Mouse (Mus musculus): ENCODE data around the gene Gsdma2. TPM values are rescaled to one million over a fixed set of nuclear protein-coding genes. Genes with fewer than 3 reads are reported as not detected.

Gene Gsdma2
- polyA plus RNA-seq (2015; fragmentation: Illumina TruSeq; extraction: RNeasy Lipid Tissue Mini Kit (QIAGEN cat#74804); ENCODE audit: insufficient read depth, low read depth, low replicate concordance), result not detected

DNA sequence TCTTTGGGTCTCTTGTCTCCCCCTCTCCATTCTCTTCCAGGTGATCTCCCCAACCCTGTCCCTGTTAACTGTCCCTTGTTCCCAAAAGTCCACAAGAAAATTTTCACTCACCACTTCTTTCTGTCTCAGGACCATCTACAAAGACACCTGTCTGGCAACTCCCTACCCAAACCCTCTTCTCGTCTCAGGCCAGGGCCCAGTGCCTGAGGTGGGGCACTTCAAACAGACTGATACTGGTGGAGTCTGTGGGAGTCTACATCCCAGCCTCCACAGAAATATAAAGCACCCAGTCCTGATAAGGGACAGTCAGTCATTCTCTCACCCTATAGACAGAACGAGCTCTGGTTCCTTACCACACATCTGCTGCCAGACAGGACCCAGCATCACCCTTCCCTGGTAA, at the start of gene Gsdma2:
Gene Gsdma2, plus strand, starts transcription at position 301 of the 400 bp plus-strand sequence.

GRCm38 (mm10) chr11:98597991-98598390, 48.6 kb upstream of the Gsdma2 start, which contains the start of gene Lrrc3c:
Lrrc3c (plus strand) TSS chr11:98598291.

DNA sequence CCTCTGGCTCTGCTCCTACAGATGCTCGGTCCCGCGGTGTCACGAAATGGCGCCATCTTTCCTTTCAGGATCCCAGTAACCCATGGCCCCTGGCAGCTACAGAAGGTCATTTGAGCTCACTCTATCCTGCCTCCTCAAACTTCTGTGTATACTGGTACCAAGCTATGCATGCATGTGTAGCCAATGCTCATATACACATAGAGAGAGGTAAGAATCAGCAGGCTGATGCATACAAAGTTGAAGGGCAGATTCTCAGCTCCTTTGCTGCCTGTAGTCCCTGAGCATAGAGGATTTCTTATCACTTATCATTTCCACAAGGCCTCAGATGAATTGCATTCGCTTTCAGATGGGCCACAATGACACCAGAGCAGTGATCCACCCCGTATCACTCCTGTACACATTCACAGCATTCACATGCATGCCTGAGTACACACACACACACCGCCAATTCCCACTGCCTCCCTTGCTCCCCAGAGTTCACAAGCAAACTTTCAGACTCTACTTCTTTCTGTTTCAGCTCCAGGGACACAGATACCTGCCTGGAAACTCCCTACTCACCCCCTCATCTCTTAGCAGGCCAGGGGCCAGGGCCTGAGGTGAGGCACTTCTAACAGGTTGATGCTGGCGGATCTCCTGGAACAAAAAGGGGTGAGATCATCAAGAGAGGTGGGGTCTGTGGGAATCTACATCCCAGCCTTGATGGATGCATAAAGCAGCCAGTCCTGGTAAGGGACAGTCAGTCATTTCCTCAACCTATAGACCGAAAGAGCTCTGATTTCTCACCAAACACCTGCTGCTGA, 20.7 kb upstream of the Gsdma2 start, which contains the start of the genes Gm12355 and Gsdma3:
Gene Gm12355, minus strand, starts transcription at position 51 of the 800 bp plus-strand sequence.
Gene Gsdma3, plus strand, starts transcription at position 750 of the 800 bp plus-strand sequence.

GRCm38 (mm10) chr11:98664091-98664490, 17.5 kb downstream of the Gsdma2 start, which contains the start of gene Gsdma:
Gsdma (plus strand) TSS chr11:98664351.

GRCm38 (mm10) chr11:98681786-98682745, 35.5 kb downstream of the Gsdma2 start, which contains the start of gene Psmd3:
Psmd3 (plus strand) TSS chr11:98682554.

GRCm38 (mm10) chr11:98701213-98701670, 54.7 kb downstream of the Gsdma2 start, which contains the start of gene Csf3:
Csf3 (plus strand) TSS chr11:98701263.

Other genes starting within 250 kb of the Gsdma2 start
- gene Pgap3, start 246.3 kb upstream of the Gsdma2 start, polyA plus RNA-seq (2015; fragmentation: Illumina TruSeq; extraction: RNeasy Lipid Tissue Mini Kit (QIAGEN cat#74804); ENCODE audit: insufficient read depth, low read depth, low replicate concordance), result 1.7 TPM
- gene Erbb2, start 234.3 kb upstream of the Gsdma2 start, polyA plus RNA-seq (2015; fragmentation: Illumina TruSeq; extraction: RNeasy Lipid Tissue Mini Kit (QIAGEN cat#74804); ENCODE audit: insufficient read depth, low read depth, low replicate concordance), result 2.3 TPM
- gene Mien1, start 207.8 kb upstream of the Gsdma2 start, polyA plus RNA-seq (2015; fragmentation: Illumina TruSeq; extraction: RNeasy Lipid Tissue Mini Kit (QIAGEN cat#74804); ENCODE audit: insufficient read depth, low read depth, low replicate concordance), result 33.4 TPM
- gene Grb7, start 200.4 kb upstream of the Gsdma2 start, polyA plus RNA-seq (2015; fragmentation: Illumina TruSeq; extraction: RNeasy Lipid Tissue Mini Kit (QIAGEN cat#74804); ENCODE audit: insufficient read depth, low read depth, low replicate concordance), result 7.3 TPM
- 1.4 TPM for gene Ikzf3, start 100.7 kb upstream of the Gsdma2 start, polyA plus RNA-seq (2015; fragmentation: Illumina TruSeq; extraction: RNeasy Lipid Tissue Mini Kit (QIAGEN cat#74804); ENCODE audit: insufficient read depth, low read depth, low replicate concordance)
- gene Zpbp2, start 95.7 kb upstream of the Gsdma2 start, polyA plus RNA-seq (2015; fragmentation: Illumina TruSeq; extraction: RNeasy Lipid Tissue Mini Kit (QIAGEN cat#74804); ENCODE audit: insufficient read depth, low read depth, low replicate concordance), result not detected
- 17.3 TPM for gene Ormdl3, start 59.4 kb upstream of the Gsdma2 start, polyA plus RNA-seq (2015; fragmentation: Illumina TruSeq; extraction: RNeasy Lipid Tissue Mini Kit (QIAGEN cat#74804); ENCODE audit: insufficient read depth, low read depth, low replicate concordance)
- not detected for gene Lrrc3c, start 48.5 kb upstream of the Gsdma2 start, polyA plus RNA-seq (2015; fragmentation: Illumina TruSeq; extraction: RNeasy Lipid Tissue Mini Kit (QIAGEN cat#74804); ENCODE audit: insufficient read depth, low read depth, low replicate concordance)
- gene Gm12355, start 21.1 kb upstream of the Gsdma2 start, polyA plus RNA-seq (2015; fragmentation: Illumina TruSeq; extraction: RNeasy Lipid Tissue Mini Kit (QIAGEN cat#74804); ENCODE audit: insufficient read depth, low read depth, low replicate concordance), result not detected
- not detected for gene Gsdma3, start 20.4 kb upstream of the Gsdma2 start, polyA plus RNA-seq (2015; fragmentation: Illumina TruSeq; extraction: RNeasy Lipid Tissue Mini Kit (QIAGEN cat#74804); ENCODE audit: insufficient read depth, low read depth, low replicate concordance)
- gene Gsdma, start 17.6 kb downstream of the Gsdma2 start, polyA plus RNA-seq (2015; fragmentation: Illumina TruSeq; extraction: RNeasy Lipid Tissue Mini Kit (QIAGEN cat#74804); ENCODE audit: insufficient read depth, low read depth, low replicate concordance), result not detected
- gene Psmd3, start 35.8 kb downstream of the Gsdma2 start, polyA plus RNA-seq (2015; fragmentation: Illumina TruSeq; extraction: RNeasy Lipid Tissue Mini Kit (QIAGEN cat#74804); ENCODE audit: insufficient read depth, low read depth, low replicate concordance), result 21.3 TPM
- not detected for gene Csf3, start 54.5 kb downstream of the Gsdma2 start, polyA plus RNA-seq (2015; fragmentation: Illumina TruSeq; extraction: RNeasy Lipid Tissue Mini Kit (QIAGEN cat#74804); ENCODE audit: insufficient read depth, low read depth, low replicate concordance)
- gene Med24, start 82.7 kb downstream of the Gsdma2 start, polyA plus RNA-seq (2015; fragmentation: Illumina TruSeq; extraction: RNeasy Lipid Tissue Mini Kit (QIAGEN cat#74804); ENCODE audit: insufficient read depth, low read depth, low replicate concordance), result 10.4 TPM
- 21.8 TPM for gene Thra, start 93.9 kb downstream of the Gsdma2 start, polyA plus RNA-seq (2015; fragmentation: Illumina TruSeq; extraction: RNeasy Lipid Tissue Mini Kit (QIAGEN cat#74804); ENCODE audit: insufficient read depth, low read depth, low replicate concordance)
- 4.8 TPM for gene Nr1d1, start 128.6 kb downstream of the Gsdma2 start, polyA plus RNA-seq (2015; fragmentation: Illumina TruSeq; extraction: RNeasy Lipid Tissue Mini Kit (QIAGEN cat#74804); ENCODE audit: insufficient read depth, low read depth, low replicate concordance)
- gene Msl1, start 148.8 kb downstream of the Gsdma2 start, polyA plus RNA-seq (2015; fragmentation: Illumina TruSeq; extraction: RNeasy Lipid Tissue Mini Kit (QIAGEN cat#74804); ENCODE audit: insufficient read depth, low read depth, low replicate concordance), result 15.9 TPM
- gene Casc3, start 158.1 kb downstream of the Gsdma2 start, polyA plus RNA-seq (2015; fragmentation: Illumina TruSeq; extraction: RNeasy Lipid Tissue Mini Kit (QIAGEN cat#74804); ENCODE audit: insufficient read depth, low read depth, low replicate concordance), result 11.9 TPM
- gene Rapgefl1, start 190.0 kb downstream of the Gsdma2 start, polyA plus RNA-seq (2015; fragmentation: Illumina TruSeq; extraction: RNeasy Lipid Tissue Mini Kit (QIAGEN cat#74804); ENCODE audit: insufficient read depth, low read depth, low replicate concordance), result 4.9 TPM
- gene Wipf2, start 216.9 kb downstream of the Gsdma2 start, polyA plus RNA-seq (2015; fragmentation: Illumina TruSeq; extraction: RNeasy Lipid Tissue Mini Kit (QIAGEN cat#74804); ENCODE audit: insufficient read depth, low read depth, low replicate concordance), result 2.3 TPM

All from pancreas, adult 10 weeks (tissue).